Mouse (Mus musculus): ENCODE measurements at regions not wholly inside any gene's neighbourhood (a gene's known extent, or its start where the extent isn't known, plus 50 kb on each side); places are given as distances from the start of the nearest gene placed in this dataset.
A peak's percentile ranks its signal among the peaks of the same experiment; 100 is the strongest.
"Not testable (repeated sequence)": the region's sequence is repeated elsewhere in the genome, so short reads cannot be mapped to it uniquely, and the experiment has no call there.

GRCm38 (mm10) chr13:97355411-97355810, 114.5 kb downstream of the Enc1 start:
- DNase-seq (ENCODE audit: low spot score), result not testable (repeated sequence)

GRCm38 (mm10) chr13:97347696-97348095, 106.8 kb downstream of the Enc1 start:
- no peak for DNase-seq (ENCODE audit: low spot score)

DNA sequence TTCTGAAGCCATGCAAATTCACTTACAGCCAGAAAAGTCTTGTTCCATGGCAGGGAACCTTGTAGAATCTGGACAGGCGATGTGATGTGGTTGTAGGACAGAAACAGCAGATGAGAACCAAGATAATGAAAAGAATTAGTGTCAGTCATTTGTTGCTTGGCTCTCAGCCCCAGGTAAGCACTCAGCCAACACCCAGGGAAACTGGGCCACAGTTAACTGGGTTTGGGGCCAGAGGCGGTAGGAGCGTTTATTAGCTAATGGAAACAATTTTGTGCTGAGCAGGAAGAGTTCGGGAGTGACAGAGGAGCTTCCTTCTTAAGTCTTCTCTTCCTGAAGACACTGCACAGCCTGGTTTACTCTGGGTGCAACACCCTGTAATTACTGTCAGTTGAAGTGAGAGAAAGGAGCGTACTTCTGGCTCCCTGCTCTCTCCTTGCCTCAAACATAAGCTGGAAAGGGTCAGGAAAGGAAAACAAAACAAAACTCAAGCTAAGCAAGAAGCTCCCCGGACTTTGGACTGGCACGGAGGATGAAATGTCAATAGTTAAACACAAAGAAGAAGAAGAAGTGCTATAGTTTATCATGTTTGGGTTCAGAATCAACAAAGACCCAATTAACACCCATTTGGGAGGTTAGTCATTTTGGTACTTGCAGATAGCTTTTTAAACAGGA, 100.4 kb downstream of the Enc1 start:
- no peak for DNase-seq (ENCODE audit: low spot score)

DNA sequence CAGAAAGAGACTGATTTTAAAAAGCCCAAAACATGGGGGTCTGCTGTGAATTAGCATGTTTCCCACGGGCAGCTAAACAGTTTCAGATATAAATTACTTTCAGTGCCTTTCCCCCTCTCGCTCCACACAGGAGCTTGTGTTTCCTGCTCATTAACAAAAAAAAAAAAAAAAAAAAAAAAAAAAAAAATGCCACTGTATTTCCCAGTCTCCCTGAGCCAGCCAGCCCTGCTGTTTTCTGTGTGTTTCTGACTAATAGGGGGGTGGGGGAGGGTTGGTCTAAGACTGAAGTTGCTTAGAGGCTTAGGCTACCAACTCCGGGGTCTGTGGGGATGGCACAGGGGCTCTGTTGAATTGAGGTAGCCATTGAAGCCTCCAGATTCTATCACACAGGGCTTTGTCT, 97.0 kb downstream of the Enc1 start:
- no peak for DNase-seq (ENCODE audit: low spot score)

DNA sequence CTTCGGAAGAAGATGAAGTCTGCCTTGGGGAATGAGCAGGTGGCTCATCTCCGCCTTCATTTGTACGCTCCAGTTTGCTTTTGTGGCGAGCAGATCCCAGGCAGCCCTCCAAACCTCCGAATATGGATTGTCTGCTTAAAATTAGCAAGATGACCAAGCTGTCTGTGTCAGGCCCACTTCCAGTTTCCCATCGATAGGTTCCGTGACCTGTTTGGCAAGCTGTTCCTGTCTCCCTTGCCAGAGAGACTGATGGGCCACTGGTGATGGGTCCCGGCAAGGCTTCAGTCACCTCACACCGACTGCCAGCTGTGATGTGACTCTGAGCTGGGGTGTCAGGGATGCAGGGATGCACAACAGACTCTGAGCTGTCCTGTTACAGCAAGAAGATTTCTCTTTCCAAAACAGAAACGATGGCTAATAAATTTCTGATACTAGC, 96.4 kb downstream of the Enc1 start:
- peak; percentile 29 for DNase-seq (ENCODE audit: low spot score)

DNA sequence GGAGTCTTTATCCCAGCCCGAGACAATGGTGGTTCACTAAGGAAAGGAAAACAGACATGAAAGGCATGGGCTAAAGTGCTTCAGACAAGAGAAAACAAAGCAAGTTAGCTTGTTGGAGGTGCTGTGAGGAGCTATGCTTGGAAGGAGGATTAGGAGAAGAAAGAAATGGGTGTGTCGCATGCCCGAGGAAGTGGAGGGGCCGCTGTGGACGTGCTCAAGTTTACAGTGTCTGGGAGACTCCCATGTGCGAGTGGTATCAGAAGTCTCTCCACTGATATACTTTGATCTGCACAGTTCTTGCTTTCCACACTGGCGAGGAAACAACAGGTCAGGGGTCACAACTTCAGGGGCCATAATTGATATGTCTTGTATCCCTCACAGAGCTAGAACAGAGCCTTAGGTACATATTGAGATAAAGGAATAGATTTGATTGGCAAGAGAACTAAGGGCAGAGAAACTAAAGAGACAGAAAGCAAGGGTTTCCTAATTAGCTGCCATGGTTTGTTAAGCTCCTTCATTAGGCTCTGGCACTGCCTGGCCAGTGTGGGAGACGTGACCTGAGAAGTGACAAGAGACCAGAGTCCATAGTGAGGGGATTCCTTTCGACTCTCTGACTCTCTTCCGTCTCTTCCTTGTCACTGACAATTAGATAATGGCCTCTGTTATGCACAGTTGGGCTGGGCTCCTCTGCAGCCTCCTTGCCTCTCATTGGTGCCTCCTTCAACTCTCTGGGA, 93.1 kb downstream of the Enc1 start:
- no peak for DNase-seq (ENCODE audit: low spot score)

- no peak for DNase-seq (ENCODE audit: low spot score)
Observed at GRCm38 (mm10) chr13:97331072-97331471, 90.2 kb downstream of the Enc1 start.

GRCm38 (mm10) chr13:97321307-97321706, 80.4 kb downstream of the Enc1 start:
- DNase-seq (ENCODE audit: low spot score), result not testable (repeated sequence)

DNA sequence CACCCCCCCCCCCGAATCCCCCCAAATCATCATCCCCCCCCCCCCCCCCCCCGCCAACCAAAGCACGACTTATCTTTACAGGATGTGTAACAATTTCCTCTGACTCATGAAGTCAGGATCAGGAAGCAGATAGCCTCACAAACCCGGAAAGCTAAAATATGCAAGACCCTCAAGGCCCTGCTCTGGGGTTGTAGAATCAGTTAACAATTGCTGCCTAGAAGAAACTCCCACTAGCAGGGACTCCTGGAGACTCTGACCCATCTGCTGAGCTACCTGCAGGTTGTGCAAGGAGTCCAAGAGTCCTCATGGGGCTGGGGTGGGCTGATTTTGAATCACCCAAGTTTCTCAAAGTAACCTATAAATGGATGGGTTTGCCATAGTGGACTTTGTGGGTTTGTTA, 79.9 kb downstream of the Enc1 start:
- DNase-seq (ENCODE audit: low spot score), result no peak

GRCm38 (mm10) chr13:97320298-97320697, 79.4 kb downstream of the Enc1 start:
- DNase-seq (ENCODE audit: low spot score), result no peak

DNA sequence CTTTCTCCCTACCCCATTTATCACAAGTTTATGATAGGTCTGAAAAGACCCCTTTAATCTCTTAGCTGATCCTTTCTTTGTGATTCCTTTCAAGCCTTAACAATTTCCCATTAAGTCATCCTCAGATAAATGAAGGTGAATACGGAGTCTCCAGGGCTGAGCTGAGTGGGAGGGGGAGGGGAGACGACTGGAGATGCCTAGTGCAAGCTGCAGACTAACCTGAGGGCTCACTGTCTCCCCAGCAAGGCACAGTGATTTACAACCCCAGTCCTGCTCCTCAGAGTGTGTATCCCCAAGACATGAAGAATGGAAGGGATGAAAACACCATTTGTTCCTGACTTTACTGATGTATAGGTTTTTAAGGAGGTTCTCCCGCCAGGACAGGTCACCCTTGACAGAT, 76.7 kb downstream of the Enc1 start:
- no peak for DNase-seq (ENCODE audit: low spot score)

DNA sequence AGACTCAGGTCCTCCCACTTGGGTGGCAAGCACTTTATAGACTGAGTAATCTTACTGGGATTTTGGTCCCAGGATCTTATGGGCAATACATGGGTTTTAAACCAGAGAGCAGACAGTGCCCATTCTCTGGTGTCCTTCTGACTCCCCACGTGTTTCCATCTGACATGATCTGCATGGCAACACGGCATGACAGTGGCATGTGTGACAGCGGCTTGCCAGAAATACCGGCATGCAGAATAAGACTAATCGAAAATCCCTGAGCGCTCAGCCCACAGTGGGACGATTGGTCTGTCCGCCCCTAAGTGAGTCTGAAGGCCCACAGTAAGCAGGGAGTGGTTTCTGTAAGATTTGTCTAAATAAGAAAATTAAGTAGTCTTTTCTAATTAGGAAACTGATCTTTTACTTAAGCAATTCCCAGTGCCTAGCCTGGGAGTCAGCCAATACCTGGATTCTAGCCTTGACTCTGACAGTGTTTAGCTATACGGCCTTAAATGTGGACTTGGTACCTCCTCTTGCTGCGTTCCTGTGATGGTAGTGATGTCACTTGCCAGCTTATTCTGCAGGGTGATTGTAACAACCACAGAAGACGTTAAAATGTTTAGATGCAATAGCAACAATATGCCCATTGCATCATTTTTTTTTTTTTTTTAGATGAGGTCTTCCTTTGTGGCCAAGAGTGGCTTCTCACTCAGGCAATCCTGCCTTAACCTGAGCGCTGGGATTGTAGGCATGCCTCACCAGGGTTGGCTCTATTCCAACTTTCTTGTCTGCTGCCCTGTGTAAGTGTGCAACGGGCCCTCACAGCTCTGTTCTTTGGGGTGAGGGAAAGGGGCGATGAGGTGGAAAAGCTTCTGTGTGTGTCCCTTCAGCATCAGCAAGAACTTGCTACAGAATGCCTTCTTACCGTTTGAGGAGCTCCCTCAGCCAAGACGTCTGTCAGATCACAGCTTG, 71.8 kb downstream of the Enc1 start:
- no peak for DNase-seq (ENCODE audit: low spot score)

DNA sequence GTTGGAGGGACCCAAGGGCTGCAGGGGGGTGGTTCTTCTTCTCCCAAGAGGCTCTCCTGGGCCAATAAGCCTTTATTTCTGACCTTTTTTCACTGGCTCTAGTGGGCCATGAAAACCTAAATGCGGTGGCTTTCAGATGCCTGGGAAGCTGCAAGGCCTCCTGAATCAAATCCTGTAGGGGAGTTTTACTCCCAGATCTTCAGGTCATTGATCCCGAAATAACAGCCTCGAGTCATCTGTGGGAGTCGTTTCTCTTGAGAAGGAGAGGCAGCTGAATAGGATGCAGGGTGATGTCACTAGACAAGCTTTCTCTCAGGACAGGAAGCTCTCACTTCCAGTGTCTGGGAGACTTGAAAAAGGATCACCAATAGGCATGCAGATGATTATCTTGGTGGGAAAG, 70.4 kb downstream of the Enc1 start:
- no peak for DNase-seq (ENCODE audit: low spot score)

- DNase-seq (ENCODE audit: low spot score), result no peak
Observed at GRCm38 (mm10) chr13:97310855-97311189, 69.9 kb downstream of the Enc1 start.

DNA sequence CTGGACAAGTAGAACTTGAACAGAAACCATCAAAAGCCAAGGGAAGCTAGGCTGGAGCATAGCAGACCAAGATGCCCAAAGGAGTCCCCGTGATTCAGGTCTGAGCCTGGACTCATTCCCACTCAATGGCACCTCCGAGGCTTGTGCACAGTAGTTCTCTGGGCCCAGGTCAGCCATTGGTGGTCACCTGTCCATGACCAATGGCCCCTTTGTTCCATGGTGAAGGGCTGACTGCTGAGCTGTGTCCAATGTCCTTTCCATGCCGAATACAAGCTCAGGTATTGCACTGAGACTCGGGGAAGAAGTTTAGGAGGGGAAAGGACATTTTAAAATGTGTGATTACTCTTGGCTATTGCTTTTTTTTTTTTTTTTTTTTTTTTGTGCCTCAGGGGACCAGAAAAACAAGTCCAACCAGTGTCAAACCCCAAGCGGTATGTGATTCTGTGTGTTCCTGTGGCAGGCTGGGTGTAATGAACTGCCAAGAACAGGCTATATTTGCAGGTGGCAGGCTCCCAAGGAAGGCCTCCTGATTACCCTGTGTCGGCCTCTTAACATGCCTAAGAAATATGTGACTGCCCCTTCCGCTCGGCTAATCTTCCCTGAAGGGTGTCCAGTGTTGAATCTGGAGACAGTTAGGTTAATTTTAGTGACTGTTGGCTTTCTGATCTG, 69.4 kb downstream of the Enc1 start:
- no peak for DNase-seq (ENCODE audit: low spot score)

GRCm38 (mm10) chr13:97309411-97309810, 68.5 kb downstream of the Enc1 start:
- DNase-seq (ENCODE audit: low spot score), result no peak

DNA sequence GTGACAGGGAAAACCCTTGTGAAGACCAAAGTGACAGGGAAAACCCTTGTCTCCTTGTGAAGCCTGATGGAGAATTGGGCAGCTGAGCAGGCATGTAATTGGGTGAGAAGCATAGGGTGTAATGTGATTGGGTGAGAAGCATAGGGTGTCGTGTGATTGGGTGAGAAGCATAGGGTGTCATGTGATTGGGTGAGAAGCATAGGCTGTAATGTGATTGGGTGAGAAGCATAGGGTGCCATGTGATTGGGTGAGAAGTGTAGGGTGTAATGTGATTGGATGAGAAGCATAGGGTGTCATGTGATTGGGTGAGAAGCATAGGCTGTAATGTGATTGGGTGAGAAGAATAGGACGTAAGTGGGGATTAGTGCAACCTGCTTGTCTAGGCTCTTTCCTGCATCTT, 67.5 kb downstream of the Enc1 start:
- DNase-seq (ENCODE audit: low spot score), result no peak
